Comparison of ENCODE assay signal across 23 mouse cellular contexts in the genomic region with DNA sequence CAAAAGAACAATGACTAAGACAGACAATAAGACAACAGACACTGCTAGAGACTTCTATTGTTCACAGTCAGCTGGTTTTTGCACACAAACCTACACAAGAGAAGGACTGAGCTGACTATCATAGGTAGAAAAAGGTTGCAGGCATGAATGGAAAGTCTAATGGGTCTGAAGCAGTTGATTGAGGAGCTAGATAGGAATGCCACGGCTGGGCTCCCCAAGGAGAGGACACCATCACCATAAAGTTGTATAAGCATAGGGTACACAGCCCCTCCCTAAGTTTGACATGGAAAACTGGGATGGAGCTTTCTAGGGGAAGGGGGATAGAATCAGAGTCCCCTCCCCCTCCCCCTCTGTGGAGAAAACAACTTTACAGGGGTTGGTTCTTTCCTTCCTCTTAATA.
DNase-seq lines count a peak whose midpoint lies in the region; ATAC-seq lines count a peak whose summit lies in the region.
"Had no signal": no experiment of that assay in that cellular context is flagged by ENCODE, and none has a peak within 500 bp of the region (broad histone marks: within the 10 kb centered on the region; RNA-seq: fewer than 3 reads in every experiment).

No protein-coding gene starts in this region.

- ATAC-seq in forebrain, embryonic 15.5 days (replicated peaks): no peak
- no peak for ATAC-seq in forebrain, embryonic 16.5 days
- ATAC-seq: activated CD4-positive, CD25-positive, alpha-beta regulatory T cell, adult 4 months; forebrain, embryonic 14.5 days; Patski had no signal

- H3K9me3 ChIP-seq in forebrain, embryonic 15.5 days: no peaks in the 10 kb centered on the region
- H3K9me3 ChIP-seq in forebrain, embryonic 16.5 days (ENCODE audit: control insufficient read depth, low read length): no peaks in the 10 kb centered on the region
- H3K9me3 ChIP-seq: embryonic facial prominence, embryonic 13.5 days; embryonic facial prominence, embryonic 15.5 days; G1E had no signal

- WGBS in forebrain, embryonic 15.5 days: 92% methylated on average over 1 of the region's 1 CpGs
- 95% methylated on average over 1 of the region's 1 CpGs for WGBS in forebrain, embryonic 16.5 days

- H3K4me1 ChIP-seq in forebrain, embryonic 15.5 days: no peaks in the 10 kb centered on the region
- no peaks in the 10 kb centered on the region for H3K4me1 ChIP-seq in forebrain, embryonic 16.5 days (replicated peaks; ENCODE audit: control insufficient read depth, insufficient read depth, low read length)
- H3K4me1 ChIP-seq: embryonic facial prominence, embryonic 13.5 days; embryonic facial prominence, embryonic 15.5 days; forebrain, embryonic 10.5 days; forebrain, embryonic 12.5 days had no signal

- H3K36me3 ChIP-seq in forebrain, embryonic 15.5 days: no peaks in the 10 kb centered on the region
- no peaks in the 10 kb centered on the region for H3K36me3 ChIP-seq in forebrain, embryonic 16.5 days (ENCODE audit: control insufficient read depth, insufficient read depth)
- H3K36me3 ChIP-seq: embryonic facial prominence, embryonic 13.5 days; embryonic facial prominence, embryonic 15.5 days; forebrain, embryonic 12.5 days; G1E had no signal

- DNase-seq in ES-CJ7 (ENCODE audit: low read depth, low spot score): peak; percentile 72
- DNase-seq in R1 (ENCODE audit: low read depth, low spot score): peak; percentile 88
- DNase-seq in adrenal gland, adult 2 months: no peak
- DNase-seq: adrenal gland, postnatal 10 days; adrenal gland, postnatal 25 days; cerebellum, adult 11 months; cerebellum, adult 18-20 months; cerebellum, adult 8-10 months; cerebellum, adult 9-11 months; cerebellum, postnatal 14 days; cerebellum, postnatal 36 days; embryo, embryonic 11 days had no signal

- no peaks in the 10 kb centered on the region for H3K27me3 ChIP-seq in forebrain, embryonic 15.5 days
- no peaks in the 10 kb centered on the region for H3K27me3 ChIP-seq in forebrain, embryonic 16.5 days (replicated peaks; ENCODE audit: control insufficient read depth, insufficient read depth, low read length)
- H3K27me3 ChIP-seq: embryonic facial prominence, embryonic 13.5 days; embryonic facial prominence, embryonic 15.5 days; forebrain, embryonic 12.5 days; Patski had no signal

- H3K4me2 ChIP-seq in forebrain, embryonic 15.5 days (replicated peaks): no peak overlapping the region
- no peak overlapping the region for H3K4me2 ChIP-seq in forebrain, embryonic 16.5 days (ENCODE audit: low read length)
- H3K4me2 ChIP-seq: embryonic facial prominence, embryonic 13.5 days; embryonic facial prominence, embryonic 15.5 days; forebrain, embryonic 12.5 days had no signal

- no peak overlapping the region for H3K4me3 ChIP-seq in forebrain, embryonic 15.5 days
- H3K4me3 ChIP-seq in forebrain, embryonic 16.5 days (replicated peaks; ENCODE audit: low read length): no peak overlapping the region
- H3K4me3 ChIP-seq: embryonic facial prominence, embryonic 13.5 days; embryonic facial prominence, embryonic 15.5 days; erythroblast, embryonic 14.5 days; forebrain, embryonic 10.5 days; forebrain, embryonic 12.5 days had no signal

- no peak overlapping the region for H3K27ac ChIP-seq in forebrain, embryonic 15.5 days (replicated peaks)
- H3K27ac ChIP-seq in forebrain, embryonic 16.5 days (ENCODE audit: low read length): no peak overlapping the region
- H3K27ac ChIP-seq: embryonic facial prominence, embryonic 13.5 days; embryonic facial prominence, embryonic 15.5 days; forebrain, embryonic 10.5 days; forebrain, embryonic 12.5 days had no signal

- H3K9ac ChIP-seq in forebrain, embryonic 15.5 days (replicated peaks): no peak overlapping the region
- no peak overlapping the region for H3K9ac ChIP-seq in forebrain, embryonic 16.5 days (replicated peaks; ENCODE audit: low read depth, low read length)
- H3K9ac ChIP-seq: embryonic facial prominence, embryonic 13.5 days; embryonic facial prominence, embryonic 15.5 days; forebrain, embryonic 12.5 days had no signal
